Mouse (Mus musculus) left cerebral cortex, adult 2 months (tissue): ENCODE data around the gene Tec. TPM values are rescaled to one million over a fixed set of nuclear protein-coding genes. Genes with fewer than 3 reads are reported as not detected.

Experiments
- DNase-seq, 2 experiments: peaks; one replicate each; pipeline ENCODE4 v3.0.0; 2021 to 2022; ENCODE audit warnings: low spot score in 2 of 2, mixed read lengths in 1 of 2; ENCODE audit errors: extremely low spot score in 1 of 2
- H3K27ac ChIP-seq: fragments of 200-600 bp; 2 replicates; pipeline ENCODE4 v1.8.1; 2022
- H3K4me3 ChIP-seq: fragments of 200-600 bp; 2 replicates; pipeline ENCODE4 v1.8.1; 2022
- CTCF ChIP-seq: fragments of 200-600 bp; IDR thresholded peaks from 2 replicates; pipeline ENCODE4 v1.8.1; 2022; ENCODE audit warnings: antibody characterized with exemption, mild to moderate bottlenecking, moderate library complexity
- intact Hi-C: fragments of 180-260 bp; cut with DNase I; formaldehyde crosslinking; loops from one replicate; pipeline ENCODE4 v1.15.1; 2025
- total RNA-seq, 2 experiments: library from RNA; stranded (reverse); gene quantifications; 2 replicates each; pipeline ENCODE4 v1.2.3; 2021

Tec gene
- total RNA-seq, 2 experiments from 2014 or later = 3.4 to 3.8 TPM

DNA sequence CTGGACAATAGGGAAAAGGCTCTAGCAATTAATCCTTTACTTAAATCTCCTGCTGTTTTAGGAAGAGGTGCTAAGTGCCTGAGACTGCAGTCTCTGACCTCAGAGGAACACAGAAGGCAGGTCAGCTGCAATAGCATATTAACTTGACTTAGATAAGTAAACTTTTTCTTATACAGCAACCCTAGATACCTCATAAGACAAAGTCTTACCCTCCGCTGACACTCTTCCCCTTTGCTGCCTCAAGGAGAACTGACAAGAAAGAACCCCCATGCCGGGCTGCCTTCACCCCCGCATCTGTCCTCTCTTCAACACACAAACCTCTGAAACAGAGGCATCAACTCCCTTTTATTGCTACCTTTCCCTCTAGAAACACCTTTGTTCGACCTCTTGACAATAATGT is 76.9 kb downstream of the Tec start:
- no peak for DNase-seq
- Histone ChIP-seq H3K27ac (no peak overlapping the region), H3K4me3 (no peak overlapping the region)
- no peak for TF ChIP-seq CTCF
- intact Hi-C loops = loop anchor here (5.0 kb wide), 1 partner anchor 76 kb away; the partner anchor contains the start of gene Tec

DNA sequence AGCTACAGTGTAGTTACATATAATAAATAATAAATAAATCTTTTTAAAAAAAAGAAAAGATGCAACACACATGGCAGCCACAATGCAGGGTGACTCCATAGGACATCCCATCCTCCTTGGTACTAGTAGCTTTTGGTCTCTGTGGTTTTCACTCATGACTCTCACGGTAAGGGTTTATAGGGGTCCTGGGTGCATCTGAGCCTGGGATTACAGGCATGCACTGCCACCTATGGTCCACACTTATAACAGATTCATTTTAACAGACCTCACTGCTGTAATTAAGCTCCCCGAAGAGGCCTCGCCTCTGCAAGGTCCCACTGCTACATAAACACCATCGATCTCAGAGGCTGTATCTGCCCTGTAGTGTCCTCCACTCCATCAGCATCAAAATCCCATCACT is 82.8 kb downstream of the Tec start:
- no peak for DNase-seq
- H3K27ac ChIP-seq = no peak overlapping the region
- peak; percentile 13; the same call in 1 of the 2 replicates for TF ChIP-seq CTCF
- H3K4me3 ChIP-seq = no peak overlapping the region
- intact Hi-C loops = no loop called here

DNA sequence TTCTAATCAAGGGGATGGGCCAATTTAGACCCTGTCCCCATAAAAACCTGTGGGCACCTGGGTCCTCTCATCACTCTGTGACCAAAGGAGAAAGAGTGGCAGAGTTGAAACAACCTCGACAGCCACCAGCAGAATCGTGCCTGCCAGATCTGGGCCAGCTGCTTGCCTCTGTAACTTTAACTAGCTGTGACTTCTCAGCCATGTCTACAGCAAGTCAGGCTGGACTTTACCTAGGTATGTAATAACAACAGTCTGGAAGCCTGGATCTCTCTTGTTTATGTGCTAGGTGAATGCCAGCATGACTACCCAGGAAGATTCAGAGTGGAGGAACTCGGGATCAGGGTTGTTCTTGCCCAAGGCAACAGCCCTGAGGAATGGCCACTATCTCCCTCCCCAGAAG is 83.6 kb downstream of the Tec start:
- Histone ChIP-seq H3K27ac (no peak overlapping the region), H3K4me3 (no peak overlapping the region)
- intact Hi-C loops = no loop called here
- DNase-seq = no peak
- no peak for TF ChIP-seq CTCF

DNA sequence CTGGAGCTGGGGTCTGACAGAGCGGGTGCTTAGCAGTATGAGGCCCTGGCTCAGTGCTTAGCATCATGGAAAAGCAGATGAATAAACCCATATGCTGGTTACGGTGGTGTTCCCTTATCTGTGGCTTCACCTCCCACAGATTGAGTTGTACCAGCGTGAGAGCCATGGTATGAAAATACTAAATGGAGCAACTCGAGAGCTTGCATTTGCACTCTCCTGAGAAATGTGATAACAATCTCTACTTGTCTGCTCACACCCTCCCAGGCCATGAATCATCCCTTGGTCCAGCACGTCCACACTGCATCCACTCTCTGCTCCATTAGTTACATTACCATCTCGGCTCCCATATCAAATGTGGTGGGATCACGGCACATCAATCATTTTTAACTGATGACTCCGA is 84.3 kb downstream of the Tec start:
- DNase-seq = no peak
- no peak for TF ChIP-seq CTCF
- Histone ChIP-seq H3K4me3 (no peak overlapping the region), H3K27ac (no peak overlapping the region)
- intact Hi-C loops = no loop called here

DNA sequence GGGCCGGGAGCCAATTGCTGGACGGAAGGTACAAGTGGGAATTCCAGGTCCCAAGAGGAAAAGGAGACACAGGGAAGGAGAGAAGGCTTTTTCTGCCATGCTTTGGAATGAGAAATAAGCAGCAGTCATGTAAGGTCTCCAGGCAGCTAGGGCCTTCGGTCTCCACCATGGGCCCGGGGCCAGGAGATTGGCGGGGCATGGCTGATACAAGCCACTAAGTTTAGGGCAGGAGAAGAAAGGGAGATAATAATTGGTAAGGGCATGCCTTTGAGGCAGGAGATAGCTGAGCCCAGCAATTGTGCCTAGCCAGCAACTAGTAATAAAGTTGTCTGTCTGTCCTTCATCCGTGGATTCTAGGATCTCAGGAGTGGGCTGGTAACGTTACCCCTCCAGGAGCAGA is 85.2 kb downstream of the Tec start:
- DNase-seq = no peak

DNA sequence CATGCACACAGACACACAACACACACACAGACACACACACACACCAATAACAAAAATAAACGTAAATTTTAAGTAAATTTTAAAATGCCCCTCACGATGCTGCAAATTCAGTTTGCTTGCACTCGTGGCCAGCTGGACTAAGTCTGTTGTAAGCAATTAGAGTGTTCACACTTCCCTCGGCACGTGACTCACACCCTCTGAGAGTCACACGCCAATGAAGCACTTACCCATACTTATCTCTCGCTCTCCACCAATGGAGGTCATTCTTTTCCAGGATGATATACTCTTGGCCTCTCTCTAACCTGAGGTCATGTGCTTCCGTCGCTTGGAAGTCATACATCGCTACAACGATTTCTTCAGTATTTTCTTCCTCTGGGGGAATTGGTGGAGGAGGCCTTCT is 86.5 kb downstream of the Tec start:
- TF ChIP-seq CTCF = no peak
- H3K27ac ChIP-seq = no peak overlapping the region
- no peak overlapping the region for H3K4me3 ChIP-seq
- intact Hi-C loops = no loop called here
- DNase-seq = no peak

More for the DNA sequence above, 85.2 kb downstream of the Tec start:
- Histone ChIP-seq H3K27ac (no peak overlapping the region), H3K4me3 (no peak overlapping the region)
- intact Hi-C loops = no loop called here
- TF ChIP-seq CTCF = no peak

DNA sequence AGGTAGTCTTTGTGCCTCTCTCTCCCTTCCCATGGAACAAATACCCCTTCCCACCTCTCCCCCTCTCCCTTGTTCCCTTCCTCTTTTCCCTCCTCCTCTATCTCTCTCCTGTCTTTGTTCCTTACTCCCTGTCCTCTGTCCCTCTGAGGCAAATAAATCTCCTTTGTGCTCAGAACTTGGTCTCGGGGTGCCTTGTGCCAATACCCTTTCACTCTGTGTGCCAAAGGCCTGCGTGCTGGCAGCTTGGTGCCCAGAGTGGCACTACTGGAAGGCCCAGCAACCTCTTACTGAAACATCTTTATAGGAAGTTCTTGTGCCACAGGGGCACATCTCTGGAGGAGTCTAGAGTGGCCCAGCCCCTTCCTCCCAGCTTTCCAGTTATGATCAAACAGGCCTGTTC is 91.7 kb downstream of the Tec start:
- no peak overlapping the region for H3K4me3 ChIP-seq
- TF ChIP-seq CTCF = no peak
- no peak for DNase-seq
- H3K27ac ChIP-seq = no peak overlapping the region
- intact Hi-C loops = no loop called here

DNA sequence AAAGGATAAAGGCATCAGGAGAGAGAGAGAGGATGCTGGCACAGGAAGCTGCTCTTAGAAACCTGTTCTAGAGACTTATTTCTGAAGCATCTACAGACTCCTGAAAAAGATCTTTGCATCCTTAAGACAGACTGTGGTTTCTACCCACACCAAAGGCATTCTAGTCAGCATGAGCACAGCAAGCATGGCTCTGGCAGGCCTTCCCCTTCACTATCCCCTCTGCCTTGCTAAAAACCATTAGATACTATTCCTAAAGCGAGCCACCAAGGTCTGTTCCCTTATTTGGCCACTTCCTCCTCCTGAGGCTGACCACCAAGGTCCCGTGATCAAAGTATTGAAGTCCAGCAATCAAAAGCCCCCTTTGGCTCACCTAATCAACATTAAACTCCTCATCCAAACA is 92.2 kb downstream of the Tec start:
- Histone ChIP-seq H3K4me3 (no peak overlapping the region), H3K27ac (no peak overlapping the region)
- intact Hi-C loops = no loop called here
- DNase-seq = no peak
- no peak for TF ChIP-seq CTCF

DNA sequence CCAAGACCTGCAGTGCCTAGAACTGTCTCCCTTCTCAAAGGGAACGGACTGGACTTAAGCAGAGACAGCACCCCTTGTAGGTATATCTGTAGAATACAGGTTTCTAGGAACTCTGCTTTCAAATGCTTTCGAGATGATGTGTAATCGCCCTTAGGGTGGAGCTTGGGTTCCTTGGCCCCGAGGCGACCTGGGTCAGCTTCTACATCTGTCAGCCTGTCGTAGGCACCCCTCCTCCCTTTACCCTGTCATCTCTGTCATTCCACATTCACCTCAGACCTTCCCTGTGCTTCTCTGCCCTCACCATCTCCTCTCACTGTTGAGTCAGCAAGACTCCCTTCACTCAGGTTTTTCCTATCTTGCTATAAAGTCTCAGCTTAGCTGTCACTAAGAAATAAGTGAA is 98.4 kb downstream of the Tec start:
- DNase-seq = no peak
- Histone ChIP-seq H3K4me3 (no peak overlapping the region), H3K27ac (no peak overlapping the region)
- intact Hi-C loops = no loop called here
- TF ChIP-seq CTCF = no peak

DNA sequence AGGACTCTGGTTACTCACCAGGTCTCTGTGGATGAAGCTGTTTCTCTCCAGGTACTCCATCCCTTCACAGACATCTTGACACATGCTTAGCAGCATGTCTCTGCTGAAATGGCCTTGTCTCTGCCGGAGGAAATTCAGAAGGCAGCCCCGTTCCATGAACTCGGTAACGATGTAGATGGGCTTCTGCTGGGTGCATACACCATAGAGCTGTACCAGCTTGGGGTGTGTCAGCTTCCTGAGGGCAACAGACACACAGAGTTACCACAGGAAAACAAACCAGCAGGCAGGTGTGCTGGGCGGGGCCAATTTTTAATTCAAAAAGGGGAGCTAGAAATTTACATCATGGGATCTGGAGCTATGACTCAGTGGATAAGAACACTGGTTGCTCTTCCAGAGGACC is 104.7 kb downstream of the Tec start:
- DNase-seq = no peak
- TF ChIP-seq CTCF = no peak
- intact Hi-C loops = no loop called here
- no peak overlapping the region for H3K27ac ChIP-seq
- no peak overlapping the region for H3K4me3 ChIP-seq

DNA sequence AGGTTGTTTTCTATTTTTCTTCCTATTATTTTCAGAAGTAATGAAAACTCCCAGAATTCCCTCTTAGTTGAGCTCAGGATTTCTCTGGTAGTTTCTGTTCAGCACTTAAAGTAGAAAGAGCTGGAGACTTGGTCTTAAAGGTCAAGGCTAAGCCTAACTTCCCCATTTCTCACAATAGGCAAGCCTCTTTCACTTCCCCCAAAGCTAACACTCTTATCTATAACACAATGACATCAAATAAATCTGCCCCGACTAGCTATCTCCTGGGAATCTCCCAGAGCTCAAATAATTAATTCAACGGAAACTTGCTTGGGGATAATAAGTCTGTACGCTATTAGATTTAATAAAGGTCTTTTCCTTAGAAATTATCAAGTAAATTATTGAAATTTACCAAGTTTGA is 105.3 kb downstream of the Tec start:
- DNase-seq = no peak
- intact Hi-C loops = no loop called here
- no peak for TF ChIP-seq CTCF
- H3K4me3 ChIP-seq = no peak overlapping the region
- no peak overlapping the region for H3K27ac ChIP-seq

DNA sequence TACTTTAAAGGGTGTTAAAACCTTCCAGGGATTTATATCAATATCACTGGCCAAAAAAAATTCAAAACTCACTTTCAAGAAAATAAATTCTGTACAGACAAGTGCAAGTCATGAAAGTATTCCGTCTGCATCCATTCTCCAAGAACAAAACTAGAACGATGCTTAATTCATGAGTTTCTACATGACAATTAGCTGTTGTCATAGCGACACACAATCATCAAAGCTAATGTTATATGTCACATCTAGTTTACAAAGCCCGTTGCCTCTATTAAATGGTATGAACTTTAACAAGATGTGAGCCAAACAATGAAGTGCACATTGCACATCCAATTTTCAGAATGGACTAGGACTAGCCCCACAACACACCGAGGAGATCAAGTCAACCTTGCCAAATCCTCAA is 106.5 kb downstream of the Tec start:
- DNase-seq = no peak
- Histone ChIP-seq H3K27ac (no peak overlapping the region), H3K4me3 (no peak overlapping the region)
- intact Hi-C loops = no loop called here
- no peak for TF ChIP-seq CTCF

DNA sequence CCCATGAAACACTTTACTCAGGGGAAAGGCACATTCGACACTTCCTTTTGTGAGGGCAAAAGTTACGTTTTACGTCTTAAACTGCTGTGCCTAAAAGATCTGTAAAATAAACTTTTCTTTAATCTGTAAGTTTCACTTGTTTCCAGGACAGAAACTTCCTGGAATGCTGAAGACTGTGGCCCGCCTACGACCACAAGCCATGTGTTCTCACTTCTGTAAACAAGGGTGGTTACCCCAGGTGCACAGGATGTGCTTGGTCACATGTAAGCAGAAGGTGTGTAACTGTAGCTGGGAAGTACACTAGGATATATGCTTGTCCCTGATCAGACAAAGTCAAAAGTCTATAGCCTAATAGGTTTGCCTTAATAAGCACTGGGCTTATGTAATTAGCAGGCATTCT is 107.0 kb downstream of the Tec start:
- no peak overlapping the region for H3K27ac ChIP-seq
- H3K4me3 ChIP-seq = no peak overlapping the region
- no peak for DNase-seq
- TF ChIP-seq CTCF = no peak
- intact Hi-C loops = no loop called here
